Mouse (Mus musculus) erythroblast, embryonic 14.5 days (primary cell): ENCODE data around the gene Prdx1. TPM values are rescaled to one million over a fixed set of nuclear protein-coding genes. Genes with fewer than 3 reads are reported as not detected.

Experiments
- H3K27me3 ChIP-seq: 2 replicates; pipeline ENCODE4 v1.6.1; 2012; ENCODE audit warnings: inconsistent platforms; ENCODE audit not compliant: control insufficient read depth
- H3K36me3 ChIP-seq: 2 replicates; pipeline ENCODE4 v1.6.1; 2012; ENCODE audit warnings: mild to moderate bottlenecking, inconsistent platforms; ENCODE audit not compliant: control insufficient read depth
- H3K4me1 ChIP-seq: 2 replicates; pipeline ENCODE4 v1.6.1; 2012; ENCODE audit warnings: inconsistent platforms; ENCODE audit not compliant: control insufficient read depth
- H3K4me3 ChIP-seq: replicated peaks from 2 replicates; pipeline ENCODE3; 2012; ENCODE audit warnings: moderate library complexity, mild to moderate bottlenecking, inconsistent platforms
- H3K9me3 ChIP-seq: 2 replicates; pipeline ENCODE4 v1.6.1; 2012; ENCODE audit warnings: low read length, inconsistent platforms, mixed read lengths; ENCODE audit not compliant: control insufficient read depth
- GATA1 ChIP-seq: IDR thresholded peaks from 2 replicates; pipeline ENCODE4 v1.6.1; 2012; ENCODE audit warnings: low read length, inconsistent platforms, mixed read lengths
- TAL1 ChIP-seq: IDR thresholded peaks from 3 replicates; pipeline ENCODE4 v1.6.1; 2012; ENCODE audit warnings: low read length, inconsistent platforms, mixed read lengths
- polyA plus RNA-seq: library from polyadenylated mRNA; stranded (reverse); fragments of >175 nt; gene quantifications from 2 replicates; pipeline ENCODE4 v1.2.3, GENCODE M21; 2012

Gene Prdx1
- polyA plus RNA-seq, 1 experiment = 1.1 TPM

DNA sequence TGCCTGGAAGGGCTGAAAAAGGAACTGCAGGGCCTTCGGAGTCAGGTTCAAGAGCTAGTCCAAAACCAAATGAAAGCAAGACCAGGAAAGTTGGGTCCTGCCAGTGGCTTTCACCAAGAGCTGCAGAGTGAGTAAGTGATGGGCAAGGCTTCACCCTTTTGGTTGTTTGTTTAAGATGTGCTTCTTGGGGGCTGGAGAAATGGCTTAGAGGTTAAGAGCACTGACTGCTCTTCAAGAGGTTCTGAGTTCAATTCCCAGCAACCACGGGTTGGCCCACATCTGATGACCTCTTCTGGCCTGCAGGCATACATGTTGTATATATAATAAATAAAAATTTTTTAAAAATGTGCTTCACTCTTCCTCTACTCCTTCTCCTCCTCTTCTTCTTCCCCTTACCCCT is 24.8 kb downstream of the Prdx1 start:
- TF ChIP-seq GATA1 (no peak), TAL1 (no peak)
- no peaks in the 10 kb centered on the region for H3K9me3 ChIP-seq

DNA sequence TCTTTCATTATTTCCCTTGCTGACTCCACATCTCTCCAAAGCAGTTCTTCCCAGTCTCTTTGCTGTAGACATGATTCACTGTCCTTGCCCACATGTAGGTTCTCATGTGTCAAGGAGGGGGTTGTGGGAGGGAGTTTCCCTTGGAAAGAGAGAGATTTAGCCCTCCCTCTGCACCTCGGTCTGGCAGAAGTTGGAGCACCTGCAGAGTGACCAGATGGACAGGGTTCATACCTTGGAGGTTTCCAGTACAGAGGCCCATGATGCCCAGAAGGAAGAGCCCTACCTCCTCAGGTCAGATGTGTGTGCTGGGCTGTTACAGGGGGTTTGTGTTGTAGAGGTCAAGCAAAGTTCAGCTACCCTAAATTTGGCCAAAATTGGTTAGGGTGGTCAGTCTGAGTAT is 27.2 kb downstream of the Prdx1 start:
- peaks cover 24% of the 10 kb centered on the region for H3K4me1 ChIP-seq
- no peaks in the 10 kb centered on the region for H3K27me3 ChIP-seq
- no peaks in the 10 kb centered on the region for H3K9me3 ChIP-seq
- TF ChIP-seq GATA1 (no peak), TAL1 (no peak)
- no peak overlapping the region for H3K4me3 ChIP-seq
- peaks cover 13% of the 10 kb centered on the region for H3K36me3 ChIP-seq

More for the DNA sequence above, 24.8 kb downstream of the Prdx1 start:
- Histone ChIP-seq H3K4me3 (no peak overlapping the region), H3K4me1 (peaks cover 34% of the 10 kb centered on the region), H3K36me3 (peaks cover 11% of the 10 kb centered on the region), H3K27me3 (no peaks in the 10 kb centered on the region)

DNA sequence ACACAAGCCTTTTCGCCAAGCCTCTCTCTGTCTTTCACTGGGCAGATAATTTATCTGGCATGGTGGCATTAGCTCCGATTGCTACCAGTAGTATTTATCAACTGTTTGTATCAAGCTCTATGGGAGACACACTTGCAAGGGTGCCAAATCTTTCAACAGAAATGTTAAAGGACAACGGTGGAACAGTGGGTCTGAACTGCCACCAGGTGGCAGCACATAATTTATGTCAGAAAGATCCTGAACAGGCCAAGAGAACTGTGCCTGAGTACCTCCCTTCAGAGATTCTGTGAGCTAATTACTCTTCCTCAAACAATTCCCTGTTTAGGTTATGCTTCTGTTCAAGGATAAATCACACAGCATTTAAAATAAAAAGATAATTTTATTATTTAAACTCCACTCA is 34.1 kb downstream of the Prdx1 start:
- peaks cover 6% of the 10 kb centered on the region for H3K36me3 ChIP-seq
- no peaks in the 10 kb centered on the region for H3K9me3 ChIP-seq
- TF ChIP-seq GATA1 (no peak), TAL1 (no peak)
- no peak overlapping the region for H3K4me3 ChIP-seq
- peaks cover 14% of the 10 kb centered on the region for H3K4me1 ChIP-seq
- H3K27me3 ChIP-seq = peaks cover 21% of the 10 kb centered on the region

DNA sequence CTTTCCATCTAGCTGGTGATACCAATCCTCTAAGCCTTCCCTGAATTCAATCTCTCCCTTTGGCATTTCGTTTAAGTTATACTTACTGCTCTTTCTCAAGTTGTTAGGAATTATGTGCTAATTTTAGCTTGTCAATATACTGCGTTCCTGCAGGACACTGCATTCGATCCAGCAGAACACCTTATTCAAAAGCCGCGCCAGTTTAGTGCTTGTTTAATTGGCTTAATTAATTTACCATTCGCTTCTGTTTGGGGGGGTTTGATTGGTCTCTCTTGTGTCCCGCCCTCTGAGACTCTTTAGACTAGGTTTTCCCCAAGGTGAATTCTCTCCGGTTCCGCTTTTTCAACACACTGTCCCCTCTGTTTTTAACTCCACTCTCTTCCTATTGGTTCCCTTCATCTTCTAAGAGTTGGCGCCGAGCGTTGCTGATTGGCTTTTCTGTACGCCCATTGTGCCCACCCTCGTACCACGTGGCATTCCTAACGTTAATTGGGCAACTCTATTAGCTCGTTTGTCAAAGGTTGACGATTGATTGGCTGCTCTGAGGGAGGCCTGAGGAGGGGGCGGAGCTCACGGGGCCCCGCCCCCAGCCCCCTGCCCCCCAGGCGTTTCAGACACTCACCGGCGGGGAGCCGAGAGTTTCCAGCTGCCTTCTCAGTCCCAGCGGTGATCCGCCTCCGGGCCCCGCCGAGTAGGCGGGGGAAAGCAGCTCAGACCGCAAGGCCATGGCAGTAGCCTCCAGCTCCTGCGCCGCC is 35.2 kb downstream of the Prdx1 start, which contains the start of gene Tesk2:
Gene Tesk2 (plus strand): TSS at position 606 of the 755 bp plus-strand sequence.
- Histone ChIP-seq H3K4me3 (peak within 1 kb of the TSS; percentile 71), H3K36me3 (no peaks in the 10 kb centered on the region; the same call in 1 of the 2 replicates), H3K27me3 (peaks cover 21% of the 10 kb centered on the region), H3K9me3 (no peaks in the 10 kb centered on the region), H3K4me1 (peaks cover 14% of the 10 kb centered on the region)
- TF ChIP-seq GATA1 (no peak), TAL1 (no peak)

DNA sequence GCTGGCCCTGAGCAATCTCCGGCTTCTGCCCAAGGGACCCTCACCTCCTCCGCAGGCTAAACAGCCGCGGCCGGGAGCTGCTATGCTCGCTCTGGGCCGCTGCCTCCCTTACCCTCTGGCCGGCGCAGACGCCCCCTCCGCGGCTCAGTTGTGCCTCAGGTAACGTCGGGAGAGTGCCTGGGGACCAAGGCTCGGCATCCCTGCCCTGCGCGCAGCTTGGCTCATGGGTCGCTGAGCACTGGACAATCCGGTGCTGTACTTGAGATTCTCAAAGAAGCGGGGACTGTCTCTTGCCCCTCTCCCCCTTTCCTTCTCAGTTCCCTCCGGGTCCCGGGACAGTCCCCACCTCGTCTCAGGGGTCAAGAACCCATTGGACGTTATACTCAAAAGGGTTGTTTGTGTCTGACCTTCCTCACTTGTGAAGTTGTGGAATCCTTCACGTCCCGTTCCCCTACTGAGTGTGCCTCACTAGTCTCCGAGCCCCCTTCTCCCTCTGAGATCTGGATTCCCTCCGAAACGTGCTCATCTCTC is 35.8 kb downstream of the Prdx1 start:
- H3K9me3 ChIP-seq = no peaks in the 10 kb centered on the region
- TF ChIP-seq GATA1 = no peak
- no peak for TF ChIP-seq TAL1
- peaks cover 21% of the 10 kb centered on the region for H3K27me3 ChIP-seq
- peak overlapping the region; percentile 71 for H3K4me3 ChIP-seq
- H3K36me3 ChIP-seq = no peaks in the 10 kb centered on the region; the same call in 1 of the 2 replicates
- peaks cover 14% of the 10 kb centered on the region for H3K4me1 ChIP-seq

DNA sequence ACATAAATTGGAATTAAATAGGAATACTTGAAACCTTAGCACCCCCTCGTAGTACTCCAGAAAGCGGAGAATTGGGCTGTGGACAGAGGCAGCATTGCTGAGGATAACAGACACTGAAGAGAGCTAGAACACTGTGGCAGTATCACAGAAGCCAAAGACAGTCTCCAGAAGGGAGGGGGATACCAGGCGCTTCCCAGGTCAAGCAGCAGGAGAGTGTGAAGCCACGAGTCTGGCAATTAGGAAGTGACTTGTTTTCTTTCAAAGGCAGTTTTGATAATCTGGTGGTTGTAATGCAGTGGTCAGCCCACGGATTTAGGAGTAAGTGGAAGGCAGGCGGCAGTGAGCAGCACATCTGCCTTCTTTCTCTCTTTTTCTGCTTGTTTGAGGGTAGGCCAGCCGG is 36.9 kb downstream of the Prdx1 start:
- Histone ChIP-seq H3K9me3 (no peaks in the 10 kb centered on the region), H3K4me1 (peaks cover 14% of the 10 kb centered on the region), H3K4me3 (no peak overlapping the region), H3K27me3 (peaks cover 21% of the 10 kb centered on the region), H3K36me3 (no peaks in the 10 kb centered on the region)
- TF ChIP-seq TAL1 (no peak), GATA1 (no peak)

DNA sequence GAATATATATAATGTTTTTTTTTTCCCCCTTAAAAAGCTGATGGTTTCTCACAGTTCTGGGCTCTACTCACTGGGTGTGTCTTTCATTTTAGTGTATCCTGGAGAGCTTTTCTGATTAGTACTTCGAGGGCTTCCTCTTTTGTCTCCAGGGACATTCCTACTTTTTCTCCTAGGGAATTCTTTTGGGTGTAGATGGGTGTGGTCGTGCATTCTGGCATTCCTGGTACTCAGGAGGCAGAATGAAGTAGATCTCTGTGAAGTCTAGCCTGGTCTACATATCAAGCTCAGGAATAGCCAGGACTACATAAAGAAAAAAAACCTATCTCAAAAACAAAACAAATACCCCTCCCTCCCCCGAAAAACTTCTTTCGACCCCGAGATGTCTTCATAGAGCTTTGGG is 40.1 kb downstream of the Prdx1 start:
- TF ChIP-seq TAL1 (no peak), GATA1 (no peak)
- Histone ChIP-seq H3K36me3 (no peaks in the 10 kb centered on the region), H3K4me1 (peaks cover 9% of the 10 kb centered on the region), H3K27me3 (peaks cover 21% of the 10 kb centered on the region), H3K4me3 (no peak overlapping the region), H3K9me3 (no peaks in the 10 kb centered on the region)

DNA sequence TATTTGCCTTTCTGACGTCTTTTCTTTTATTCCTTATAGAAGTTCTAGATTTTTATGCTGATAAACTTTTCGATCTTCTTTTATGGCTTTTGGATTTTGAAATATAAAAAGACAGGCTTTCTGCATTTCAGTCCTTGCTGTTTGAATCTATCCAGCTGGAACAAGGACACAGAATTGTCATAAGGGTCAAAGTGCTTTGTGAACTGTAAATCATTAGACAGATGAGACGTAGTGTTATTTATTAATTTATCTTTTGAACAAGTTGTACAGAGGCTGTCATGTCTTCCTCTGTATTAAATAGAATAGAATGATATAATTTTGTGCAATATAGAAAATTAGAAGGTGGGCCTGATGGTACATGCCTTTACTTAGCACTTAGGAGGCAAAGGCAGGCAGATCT is 42.1 kb downstream of the Prdx1 start:
- H3K27me3 ChIP-seq = peaks cover 5% of the 10 kb centered on the region

DNA sequence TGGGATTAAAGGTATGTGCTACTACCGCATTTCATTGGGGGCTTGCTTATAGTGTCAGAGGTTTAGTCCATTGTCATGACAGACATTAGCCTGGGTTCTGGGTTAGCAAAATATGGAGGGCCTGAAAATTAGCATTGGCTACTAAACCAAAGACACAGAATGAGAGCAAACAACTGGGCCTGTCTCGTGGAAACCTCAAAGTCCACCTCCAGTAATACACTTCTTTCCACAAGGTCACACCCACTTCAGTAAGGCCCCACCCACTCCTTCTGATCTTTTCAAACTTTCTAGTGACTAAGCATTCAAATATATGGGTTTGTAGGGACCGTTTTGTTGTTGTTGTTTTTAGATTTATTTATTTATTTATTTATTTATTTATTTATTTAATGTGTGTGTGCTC is 44.2 kb downstream of the Prdx1 start:
- no peak overlapping the region for H3K4me3 ChIP-seq
- H3K9me3 ChIP-seq = no peaks in the 10 kb centered on the region
- H3K4me1 ChIP-seq = peaks cover 2% of the 10 kb centered on the region; the same call in 1 of the 2 replicates
- H3K27me3 ChIP-seq = no peaks in the 10 kb centered on the region
- H3K36me3 ChIP-seq = no peaks in the 10 kb centered on the region
- TF ChIP-seq GATA1 = no peak
- no peak for TF ChIP-seq TAL1

More for the DNA sequence above, 42.1 kb downstream of the Prdx1 start:
- TF ChIP-seq GATA1 (no peak), TAL1 (no peak)
- H3K36me3 ChIP-seq = no peaks in the 10 kb centered on the region
- no peaks in the 10 kb centered on the region for H3K9me3 ChIP-seq
- H3K4me1 ChIP-seq = peaks cover 2% of the 10 kb centered on the region; the same call in 1 of the 2 replicates
- no peak overlapping the region for H3K4me3 ChIP-seq
